Mouse (Mus musculus) c-Kit-positive CD71-positive TER-119-positive erythroid progenitor cells, embryonic 14.5 days (primary cell): ENCODE measurements at regions not wholly inside any gene's neighbourhood (a gene's known extent, or its start where the extent isn't known, plus 50 kb on each side); places are given as distances from the start of the nearest gene placed in this dataset.

Experiments
- DNase-seq: peaks from one replicate; pipeline ENCODE4 v3.0.0-alpha.2; 2013; ENCODE audit warnings: low spot score

GRCm38 (mm10) chr5:50570701-50571100, 511.9 kb upstream of the Adgra3 start:
- no peak for DNase-seq

- DNase-seq: no peak
Measured at GRCm38 (mm10) chr5:50551125-50551524, 492.3 kb upstream of the Adgra3 start.

- DNase-seq: no peak
Measured at GRCm38 (mm10) chr5:50512539-50512938, 453.7 kb upstream of the Adgra3 start.

- DNase-seq: no peak
Measured at GRCm38 (mm10) chr5:50509696-50510421, 451.1 kb upstream of the Adgra3 start.

GRCm38 (mm10) chr5:50490223-50490622, 431.4 kb upstream of the Adgra3 start:
- no peak for DNase-seq

- peak; percentile 11 for DNase-seq
Measured at GRCm38 (mm10) chr5:50476985-50477384, 418.2 kb upstream of the Adgra3 start.

- no peak for DNase-seq
Measured at GRCm38 (mm10) chr5:50461491-50461890, 402.7 kb upstream of the Adgra3 start.

- no peak for DNase-seq
Measured at GRCm38 (mm10) chr5:50457621-50458020, 398.8 kb upstream of the Adgra3 start.

- DNase-seq: no peak
Measured at GRCm38 (mm10) chr5:50454387-50454786, 395.6 kb upstream of the Adgra3 start.

- no peak for DNase-seq
Measured at GRCm38 (mm10) chr5:50406923-50407322, 348.1 kb upstream of the Adgra3 start.

- DNase-seq: no peak
Measured at GRCm38 (mm10) chr5:50406520-50406919, 347.7 kb upstream of the Adgra3 start.
